Mouse (Mus musculus) limb, embryonic 14.5 days (tissue): ENCODE measurements around the gene Clptm1l. TPM values are rescaled to one million over a fixed set of nuclear protein-coding genes. Genes with fewer than 3 reads are reported as not detected.
A peak's percentile ranks its signal among the peaks of the same experiment; 100 is the strongest.

Source experiments
- ATAC-seq: fragments of 200-750 bp; cut with Nextera tagmentation; 2 replicates; pipeline ENCODE4 v1.8.0; 2017; ENCODE audit warnings: low read depth, moderate number of reproducible peaks, moderate TSS enrichment; ENCODE audit not compliant: low FRiP score
- DNase-seq: peaks from one replicate; pipeline ENCODE4 v3.0.0-alpha.2; 2015; ENCODE audit warnings: low spot score
- H3K27ac ChIP-seq: fragments of 300-500 bp; sonication (generic); replicated peaks from 2 replicates; pipeline ENCODE4 v1.5.1; 2014; ENCODE audit warnings: low read depth, mild to moderate bottlenecking, low read length, moderate library complexity, mixed read lengths
- H3K27me3 ChIP-seq: fragments of 300-500 bp; sonication (generic); 2 replicates; pipeline ENCODE4 v1.6.1; 2014; ENCODE audit warnings: low read length, mixed read lengths; ENCODE audit not compliant: control insufficient read depth, insufficient read depth
- H3K36me3 ChIP-seq: fragments of 300-500 bp; sonication (generic); 2 replicates; pipeline ENCODE4 v1.6.1; 2014; ENCODE audit warnings: mild to moderate bottlenecking, low read length, moderate library complexity, mixed read lengths; ENCODE audit not compliant: control insufficient read depth, insufficient read depth
- H3K4me1 ChIP-seq: fragments of 300-500 bp; sonication (generic); 2 replicates; pipeline ENCODE4 v1.6.1; 2014; ENCODE audit warnings: antibody characterized with exemption, low read length, mixed read lengths; ENCODE audit not compliant: control insufficient read depth, insufficient read depth
- H3K4me2 ChIP-seq: fragments of 300-500 bp; sonication (generic); replicated peaks from 2 replicates; pipeline ENCODE4 v1.6.1; 2014; ENCODE audit warnings: low read depth, mild to moderate bottlenecking, low read length, moderate library complexity; ENCODE audit not compliant: severe bottlenecking
- H3K4me3 ChIP-seq: fragments of 300-500 bp; sonication (generic); replicated peaks from 2 replicates; pipeline ENCODE4 v1.5.1; 2014; ENCODE audit warnings: low read length
- H3K9ac ChIP-seq: fragments of 300-500 bp; sonication (generic); 2 replicates; pipeline ENCODE4 v1.6.1; 2014; ENCODE audit warnings: mild to moderate bottlenecking, low read depth, low read length, moderate library complexity; ENCODE audit not compliant: severe bottlenecking
- H3K9me3 ChIP-seq: fragments of 300-500 bp; sonication (generic); 2 replicates; pipeline ENCODE4 v1.6.1; 2016; ENCODE audit warnings: low read length; ENCODE audit not compliant: control insufficient read depth
- POLR2A ChIP-seq: fragments of 200-500 bp; IDR thresholded peaks from 2 replicates; pipeline ENCODE4 v1.8.0; 2012; ENCODE audit warnings: inconsistent platforms, mild to moderate bottlenecking, moderate library complexity, borderline replicate concordance; ENCODE audit not compliant: insufficient read depth, insufficient read length; ENCODE audit errors: extremely low read depth
- WGBS: fragments of 180-500 bp; shearing (Covaris S2); extraction: QIAGEN DNeasy Blood & Tissue Kit; methylation state at CpG from one replicate; pipeline ENCODE4 v1.1.7; 2014; 5-methylcytosine and 5-hydroxymethylcytosine counted together
- polyA plus RNA-seq, 2 experiments: library from polyadenylated mRNA; depleted of rRNA in 1 of 2; stranded (reverse) in 1 of 2; unstranded in 1 of 2; fragments of >200 nt; fragmentation: Nextera tagmentation in 1 of 2; extraction: Ambion mirVana in 1 of 2; gene quantifications; 2 replicates each; pipeline versions ENCODE4 v1.2.1 to v1.2.3; 2012 to 2014

The Clptm1l gene
- polyA plus RNA-seq, 2 experiments: 145 to 163 TPM

DNA sequence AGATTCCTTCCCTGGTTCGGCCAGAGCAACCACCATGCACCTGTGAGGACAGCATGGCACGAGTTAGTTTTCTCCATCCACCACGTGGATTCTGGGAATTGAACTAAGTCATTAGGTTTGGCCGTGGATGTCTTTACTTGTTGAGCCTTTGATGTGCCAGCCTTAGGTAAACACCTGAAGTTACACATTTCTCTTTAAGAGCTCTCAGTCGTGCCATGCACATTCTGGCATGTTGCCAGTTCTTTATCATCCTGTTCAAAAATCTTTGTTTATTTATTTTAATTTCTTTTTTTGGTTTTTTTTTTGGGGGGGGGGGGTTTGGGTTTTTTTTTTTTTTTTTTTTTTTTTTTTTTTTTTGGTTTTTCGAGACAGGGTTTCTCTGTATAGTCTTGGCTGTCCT, 34.0 kb downstream of the Clptm1l start:
- Histone ChIP-seq H3K36me3 (peaks cover 49% of the 10 kb centered on the region), H3K27me3 (no peaks in the 10 kb centered on the region), H3K9ac (no peak overlapping the region), H3K27ac (no peak overlapping the region), H3K4me1 (no peaks in the 10 kb centered on the region), H3K4me3 (no peak overlapping the region), H3K9me3 (no peaks in the 10 kb centered on the region), H3K4me2 (no peak overlapping the region)
- DNase-seq: no peak
- no peak for ATAC-seq
- TF ChIP-seq POLR2A: no peak
- WGBS: 74% methylated on average over 5 of the region's 6 CpGs

- peaks cover 45% of the 10 kb centered on the region for H3K36me3 ChIP-seq
- H3K4me3 ChIP-seq: no peak overlapping the region
- H3K27ac ChIP-seq: no peak overlapping the region
- no peaks in the 10 kb centered on the region for H3K9me3 ChIP-seq
- H3K4me1 ChIP-seq: no peaks in the 10 kb centered on the region
- H3K27me3 ChIP-seq: no peaks in the 10 kb centered on the region
- TF ChIP-seq POLR2A: no peak
- 93% methylated on average over 4 of the region's 4 CpGs for WGBS
- DNase-seq (no peak), ATAC-seq (no peak)
- no peak overlapping the region for H3K4me2 ChIP-seq
- H3K9ac ChIP-seq: no peak overlapping the region
Measured at GRCm38 (mm10) chr13:73641296-73641695, 37.5 kb downstream of the Clptm1l start.

DNA sequence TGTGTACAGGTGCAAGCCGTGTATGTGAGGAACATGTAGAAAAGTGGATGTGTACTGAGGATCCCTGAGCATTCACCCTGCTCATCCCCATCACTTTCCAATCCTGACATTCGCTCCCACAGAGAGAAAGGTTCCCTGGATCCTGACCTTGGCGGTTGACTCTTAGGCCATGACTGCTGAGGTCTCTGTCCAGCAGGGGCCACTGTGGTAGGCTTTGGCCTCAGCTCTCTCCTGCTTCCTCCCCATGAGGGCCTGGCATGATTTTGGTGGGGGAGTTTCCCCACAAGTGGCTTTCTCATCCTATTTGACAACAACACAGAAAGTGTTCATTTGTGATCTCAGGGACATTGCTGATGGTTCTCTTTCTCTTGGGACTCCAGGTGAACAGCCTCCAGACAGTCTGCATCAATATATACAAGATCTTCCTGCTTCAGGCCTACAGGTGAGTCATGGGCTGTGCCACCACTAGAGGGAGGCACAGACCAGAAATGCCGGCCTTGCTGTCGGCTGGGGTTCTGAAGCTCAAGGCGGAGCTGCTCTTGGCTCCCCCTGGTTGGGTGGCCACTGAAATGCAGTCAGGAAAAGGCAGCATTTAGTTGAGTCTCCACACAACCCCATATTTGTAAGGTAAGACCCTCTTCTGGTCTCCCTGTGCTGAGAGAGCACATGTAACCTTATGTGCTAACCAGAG, 42.7 kb downstream of the Clptm1l start:
- Histone ChIP-seq H3K9ac (no peak overlapping the region), H3K4me1 (no peaks in the 10 kb centered on the region), H3K27ac (no peak overlapping the region), H3K4me3 (no peak overlapping the region), H3K9me3 (no peaks in the 10 kb centered on the region), H3K27me3 (no peaks in the 10 kb centered on the region), H3K36me3 (peaks cover 41% of the 10 kb centered on the region), H3K4me2 (no peak overlapping the region)
- DNase-seq: no peak
- ATAC-seq: peak; percentile 55; the same call in 1 of the 2 replicates
- 41% methylated on average over 6 of the region's 6 CpGs for WGBS
- no peak for TF ChIP-seq POLR2A

GRCm38 (mm10) chr13:73653266-73653665, 49.5 kb downstream of the Clptm1l start:
- Histone ChIP-seq H3K36me3 (peaks cover 5% of the 10 kb centered on the region), H3K27ac (no peak overlapping the region), H3K4me1 (no peaks in the 10 kb centered on the region), H3K4me2 (no peak overlapping the region), H3K9ac (no peak overlapping the region), H3K27me3 (no peaks in the 10 kb centered on the region), H3K9me3 (no peaks in the 10 kb centered on the region), H3K4me3 (no peak overlapping the region)
- ATAC-seq (no peak), DNase-seq (no peak)
- TF ChIP-seq POLR2A: no peak
- 82% methylated on average over 3 of the region's 3 CpGs for WGBS

GRCm38 (mm10) chr13:73654976-73655375, 51.2 kb downstream of the Clptm1l start:
- no peaks in the 10 kb centered on the region for H3K36me3 ChIP-seq
- TF ChIP-seq POLR2A: no peak
- H3K27me3 ChIP-seq: no peaks in the 10 kb centered on the region
- WGBS: 79% methylated on average over 3 of the region's 3 CpGs
- DNase-seq: no peak
- H3K4me2 ChIP-seq: no peak overlapping the region
- no peak for ATAC-seq
- H3K4me1 ChIP-seq: no peaks in the 10 kb centered on the region
- no peak overlapping the region for H3K27ac ChIP-seq
- no peak overlapping the region for H3K4me3 ChIP-seq
- no peak overlapping the region for H3K9ac ChIP-seq
- H3K9me3 ChIP-seq: no peaks in the 10 kb centered on the region
